Mouse (Mus musculus): ENCODE results near the gene Ubr1. TPM values are rescaled to one million over a fixed set of nuclear protein-coding genes. Genes with fewer than 3 reads are reported as not detected.
"Not testable (repeated sequence)": the region's sequence is repeated elsewhere in the genome, so short reads cannot be mapped to it uniquely, and the experiment has no call there.

The Ubr1 gene
- polyA plus RNA-seq, 1 experiment from 2014 or later, result 17.9 TPM

DNA sequence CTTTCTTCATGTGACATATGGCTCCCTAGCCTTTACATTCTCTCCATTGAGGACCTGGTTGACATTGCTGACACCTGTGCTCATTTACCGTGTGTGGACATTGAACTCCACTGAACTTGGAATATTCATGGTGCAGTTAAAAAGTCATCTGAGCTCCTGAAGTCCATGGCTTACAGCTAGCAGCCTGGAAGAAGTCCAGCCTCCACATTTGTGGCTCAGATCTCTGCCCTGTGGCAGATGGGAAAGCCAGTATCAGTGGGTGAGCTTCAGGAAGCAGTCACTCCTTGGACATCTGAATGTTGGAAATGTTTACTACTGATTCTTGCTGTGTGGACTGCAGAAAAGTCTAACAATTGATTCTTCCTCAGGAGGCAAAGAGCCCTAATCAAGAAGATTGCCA, 36.5 kb upstream of the Ubr1 start:
- Histone ChIP-seq H3K27me3 (ENCODE audit: control insufficient read depth, insufficient read depth, low read length) (no peaks in the 10 kb centered on the region), H3K9me3 (replicated peaks; ENCODE audit: control insufficient read depth, low read length) (no peaks in the 10 kb centered on the region), H3K4me2 (ENCODE audit: low read depth, low read length) (no peak overlapping the region), H3K4me3 (ENCODE audit: low read depth, low read length) (no peak overlapping the region), H3K27ac (replicated peaks; ENCODE audit: low read depth, low read length) (no peak overlapping the region), H3K36me3 (replicated peaks; ENCODE audit: control insufficient read depth, insufficient read depth, low read depth, low read length) (no peaks in the 10 kb centered on the region), H3K9ac (replicated peaks; ENCODE audit: low read length) (no peak overlapping the region), H3K4me1 (ENCODE audit: control insufficient read depth, insufficient read depth, low read length) (no peaks in the 10 kb centered on the region)
- WGBS, result 81% methylated on average over 1 of the region's 1 CpGs
- DNase-seq (ENCODE audit: low spot score) (no peak), ATAC-seq (replicated peaks; ENCODE audit: insufficient number of reproducible peaks, low FRiP score, low TSS enrichment, low read depth) (no peak)

DNA sequence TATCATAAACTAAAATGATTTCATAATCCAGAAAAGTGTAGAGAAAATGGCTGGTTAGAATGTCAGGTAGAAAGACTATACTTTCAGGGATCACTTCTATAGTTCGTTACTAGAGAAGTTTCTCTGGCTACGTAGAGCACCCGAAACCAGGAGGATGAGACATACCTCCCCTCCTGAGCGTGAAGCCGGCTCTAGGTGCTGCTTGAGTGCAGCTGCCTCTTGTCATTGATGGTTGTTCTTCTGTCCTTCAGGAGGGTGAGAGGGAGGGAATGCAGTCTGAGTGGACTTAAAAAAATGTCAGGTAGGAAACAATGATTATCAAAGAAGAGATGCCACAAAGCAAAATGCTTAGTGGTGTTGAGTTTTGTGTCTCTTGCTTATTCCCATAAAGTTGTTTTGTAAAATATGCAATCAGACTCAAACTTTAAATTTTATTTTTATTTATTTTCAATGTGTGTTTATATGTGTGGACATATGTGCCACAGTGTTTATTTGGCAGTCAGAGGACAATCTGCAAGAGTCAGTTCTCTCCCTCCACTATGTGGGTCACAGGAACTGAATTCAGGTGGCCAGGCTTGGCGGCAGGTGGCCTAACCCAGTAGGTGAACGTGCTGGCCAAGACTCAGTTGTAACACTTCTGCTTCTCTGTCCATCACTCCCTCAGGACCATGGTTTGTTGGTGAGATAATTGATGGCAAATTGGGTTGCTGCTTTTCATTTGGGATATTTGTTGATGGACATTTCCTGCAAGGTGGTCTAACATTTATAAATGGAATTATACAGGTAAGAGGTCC, 33.7 kb upstream of the Ubr1 start:
- no peak overlapping the region for H3K4me2 ChIP-seq (ENCODE audit: low read depth, low read length)
- ATAC-seq (replicated peaks; ENCODE audit: insufficient number of reproducible peaks, low FRiP score, low TSS enrichment, low read depth) (no peak), DNase-seq (ENCODE audit: low spot score) (no peak)
- H3K9ac ChIP-seq (replicated peaks; ENCODE audit: low read length), result no peak overlapping the region
- no peaks in the 10 kb centered on the region for H3K4me1 ChIP-seq (ENCODE audit: control insufficient read depth, insufficient read depth, low read length)
- H3K36me3 ChIP-seq (replicated peaks; ENCODE audit: control insufficient read depth, insufficient read depth, low read depth, low read length), result no peaks in the 10 kb centered on the region
- WGBS, result 84% methylated on average over 7 of the region's 7 CpGs
- H3K4me3 ChIP-seq (ENCODE audit: low read depth, low read length), result no peak overlapping the region
- H3K9me3 ChIP-seq (replicated peaks; ENCODE audit: control insufficient read depth, low read length), result no peaks in the 10 kb centered on the region
- H3K27me3 ChIP-seq (ENCODE audit: control insufficient read depth, insufficient read depth, low read length), result no peaks in the 10 kb centered on the region
- H3K27ac ChIP-seq (replicated peaks; ENCODE audit: low read depth, low read length), result no peak overlapping the region

DNA sequence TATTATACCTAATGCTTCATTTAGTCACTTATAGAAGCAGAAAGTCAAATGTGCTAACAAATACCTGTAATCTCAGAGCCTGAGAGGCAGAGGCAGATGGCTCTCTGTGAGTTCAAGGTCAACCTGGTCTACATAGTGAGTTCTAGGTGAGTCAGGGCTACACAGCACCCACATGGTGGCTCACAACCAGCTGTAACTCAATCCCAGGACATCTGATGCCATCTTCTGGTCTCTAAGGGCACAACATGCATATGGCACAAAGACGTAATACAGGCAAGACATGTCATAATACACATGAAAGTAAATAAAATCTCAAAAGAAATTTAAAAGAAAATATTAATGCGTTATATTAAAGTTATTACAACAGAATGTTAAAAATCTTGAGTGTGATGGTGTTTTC, 33.1 kb upstream of the Ubr1 start:
- ATAC-seq (replicated peaks; ENCODE audit: insufficient number of reproducible peaks, low FRiP score, low TSS enrichment, low read depth), result no peak
- Histone ChIP-seq H3K36me3 (replicated peaks; ENCODE audit: control insufficient read depth, insufficient read depth, low read depth, low read length) (no peaks in the 10 kb centered on the region), H3K4me1 (ENCODE audit: control insufficient read depth, insufficient read depth, low read length) (no peaks in the 10 kb centered on the region), H3K27ac (replicated peaks; ENCODE audit: low read depth, low read length) (no peak overlapping the region), H3K4me3 (ENCODE audit: low read depth, low read length) (no peak overlapping the region), H3K27me3 (ENCODE audit: control insufficient read depth, insufficient read depth, low read length) (no peaks in the 10 kb centered on the region), H3K4me2 (ENCODE audit: low read depth, low read length) (no peak overlapping the region), H3K9me3 (replicated peaks; ENCODE audit: control insufficient read depth, low read length) (no peaks in the 10 kb centered on the region), H3K9ac (replicated peaks; ENCODE audit: low read length) (no peak overlapping the region)
- no peak for DNase-seq (ENCODE audit: low spot score)
- 64% methylated on average over 2 of the region's 2 CpGs for WGBS

DNA sequence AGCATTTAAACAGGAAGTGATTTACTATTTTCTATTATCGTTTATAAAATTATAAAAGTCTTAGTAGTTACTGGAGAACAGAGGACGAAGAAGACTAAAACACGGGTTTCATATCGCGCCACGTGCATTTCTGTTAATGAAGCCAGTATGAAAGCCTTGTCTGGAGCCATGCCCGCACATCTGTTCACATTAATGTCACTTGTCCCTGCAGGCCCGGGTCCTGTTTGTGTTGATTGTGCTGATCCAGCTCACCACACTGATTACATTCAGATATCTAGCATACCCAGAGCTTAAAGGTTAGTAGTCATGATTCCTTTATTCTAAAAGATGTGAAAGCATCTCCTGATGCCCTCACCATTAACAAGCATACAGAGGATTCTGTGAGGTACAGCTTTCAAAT, 28.3 kb upstream of the Ubr1 start:
- 85% methylated on average over 8 of the region's 8 CpGs for WGBS
- Histone ChIP-seq H3K4me1 (ENCODE audit: control insufficient read depth, insufficient read depth, low read length) (no peaks in the 10 kb centered on the region), H3K9ac (replicated peaks; ENCODE audit: low read length) (no peak overlapping the region), H3K4me2 (ENCODE audit: low read depth, low read length) (no peak overlapping the region), H3K27ac (replicated peaks; ENCODE audit: low read depth, low read length) (no peak overlapping the region), H3K27me3 (ENCODE audit: control insufficient read depth, insufficient read depth, low read length) (no peaks in the 10 kb centered on the region), H3K36me3 (replicated peaks; ENCODE audit: control insufficient read depth, insufficient read depth, low read depth, low read length) (no peaks in the 10 kb centered on the region), H3K4me3 (ENCODE audit: low read depth, low read length) (no peak overlapping the region), H3K9me3 (replicated peaks; ENCODE audit: control insufficient read depth, low read length) (no peaks in the 10 kb centered on the region)
- DNase-seq (ENCODE audit: low spot score), result no peak
- no peak for ATAC-seq (replicated peaks; ENCODE audit: insufficient number of reproducible peaks, low FRiP score, low TSS enrichment, low read depth)

DNA sequence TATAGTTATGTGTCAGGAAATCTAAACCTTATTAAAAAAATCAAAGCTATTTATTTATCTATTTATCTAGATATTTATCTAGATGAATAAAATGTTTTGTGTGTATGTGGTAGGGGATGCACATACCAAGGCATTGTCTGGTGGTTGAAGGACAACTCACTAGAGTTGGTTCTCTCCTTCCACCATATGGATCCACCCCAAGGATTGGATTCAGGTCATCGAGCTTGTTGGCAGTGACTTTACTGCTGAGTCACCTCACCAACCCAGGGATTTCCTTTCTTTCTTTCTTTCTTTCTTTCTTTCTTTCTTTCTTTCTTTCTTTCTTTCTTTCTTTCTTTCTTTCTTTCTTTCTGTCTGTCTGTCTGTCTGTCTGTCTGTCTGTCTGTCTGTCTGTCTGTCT, 26.1 kb upstream of the Ubr1 start:
- not testable (repeated sequence) for ATAC-seq (replicated peaks; ENCODE audit: insufficient number of reproducible peaks, low FRiP score, low TSS enrichment, low read depth); H3K4me1 ChIP-seq (ENCODE audit: control insufficient read depth, insufficient read depth, low read length)
- WGBS, result 70% methylated on average over 1 of the region's 1 CpGs

DNA sequence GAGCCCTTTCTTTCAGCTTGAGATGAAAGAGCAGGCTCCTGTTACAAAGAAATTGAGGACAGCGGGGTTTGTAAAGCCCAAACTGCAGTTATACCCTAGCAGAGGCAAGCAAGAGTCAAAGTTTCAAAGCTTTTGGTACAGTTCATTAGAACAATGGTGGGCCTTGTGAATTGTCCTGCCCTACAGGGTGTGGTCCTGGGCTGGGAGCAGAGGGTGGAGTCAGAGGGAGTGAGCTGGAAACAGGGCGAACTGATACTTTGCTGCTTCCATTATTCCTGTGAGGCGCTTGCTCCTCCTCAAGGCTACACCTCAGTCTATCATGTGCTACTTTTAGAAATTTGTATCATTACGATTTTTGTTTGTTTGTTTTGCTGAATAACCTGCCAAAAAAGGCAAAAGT, 20.7 kb upstream of the Ubr1 start:
- H3K4me2 ChIP-seq (ENCODE audit: low read depth, low read length), result no peak overlapping the region
- ATAC-seq (replicated peaks; ENCODE audit: insufficient number of reproducible peaks, low FRiP score, low TSS enrichment, low read depth) (no peak), DNase-seq (ENCODE audit: low spot score) (no peak)
- 63% methylated on average over 4 of the region's 4 CpGs for WGBS
- no peak overlapping the region for H3K9ac ChIP-seq (replicated peaks; ENCODE audit: low read length)
- H3K4me3 ChIP-seq (ENCODE audit: low read depth, low read length), result no peak overlapping the region
- H3K9me3 ChIP-seq (replicated peaks; ENCODE audit: control insufficient read depth, low read length), result no peaks in the 10 kb centered on the region
- no peaks in the 10 kb centered on the region for H3K36me3 ChIP-seq (replicated peaks; ENCODE audit: control insufficient read depth, insufficient read depth, low read depth, low read length)
- H3K27ac ChIP-seq (replicated peaks; ENCODE audit: low read depth, low read length), result no peak overlapping the region
- H3K27me3 ChIP-seq (ENCODE audit: control insufficient read depth, insufficient read depth, low read length), result no peaks in the 10 kb centered on the region
- no peaks in the 10 kb centered on the region for H3K4me1 ChIP-seq (ENCODE audit: control insufficient read depth, insufficient read depth, low read length)

More for the DNA sequence above, 26.1 kb upstream of the Ubr1 start:
- not testable (repeated sequence) for H3K4me3 ChIP-seq (ENCODE audit: low read depth, low read length); H3K27ac ChIP-seq (replicated peaks; ENCODE audit: low read depth, low read length); H3K36me3 ChIP-seq (replicated peaks; ENCODE audit: control insufficient read depth, insufficient read depth, low read depth, low read length); H3K9ac ChIP-seq (replicated peaks; ENCODE audit: low read length); H3K4me2 ChIP-seq (ENCODE audit: low read depth, low read length); H3K27me3 ChIP-seq (ENCODE audit: control insufficient read depth, insufficient read depth, low read length); DNase-seq (ENCODE audit: low spot score); H3K9me3 ChIP-seq (replicated peaks; ENCODE audit: control insufficient read depth, low read length)

DNA sequence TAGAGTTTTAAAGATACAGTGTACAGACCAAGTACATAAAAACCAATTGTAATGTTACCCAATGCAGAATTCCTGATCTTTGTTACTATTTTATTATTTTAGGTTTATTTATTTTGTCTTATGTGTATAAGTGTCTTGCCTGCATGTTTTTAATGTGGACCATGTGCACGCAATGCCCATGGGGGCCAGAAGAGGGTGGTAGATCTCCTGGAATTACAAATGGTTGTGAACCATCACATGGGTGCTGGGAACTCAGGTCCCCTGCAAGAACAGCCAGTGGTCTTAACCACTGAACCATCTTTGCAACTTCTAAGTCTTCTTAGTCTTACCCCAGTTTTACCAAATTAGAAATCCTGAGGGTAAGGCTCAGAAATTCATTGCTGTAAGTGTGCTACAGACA, 14.7 kb upstream of the Ubr1 start:
- H3K27ac ChIP-seq (replicated peaks; ENCODE audit: low read depth, low read length), result no peak overlapping the region
- H3K9me3 ChIP-seq (replicated peaks; ENCODE audit: control insufficient read depth, low read length), result no peaks in the 10 kb centered on the region
- H3K4me2 ChIP-seq (ENCODE audit: low read depth, low read length), result no peak overlapping the region
- no peaks in the 10 kb centered on the region for H3K4me1 ChIP-seq (ENCODE audit: control insufficient read depth, insufficient read depth, low read length)
- no peaks in the 10 kb centered on the region for H3K36me3 ChIP-seq (replicated peaks; ENCODE audit: control insufficient read depth, insufficient read depth, low read depth, low read length)
- H3K9ac ChIP-seq (replicated peaks; ENCODE audit: low read length), result no peak overlapping the region
- WGBS, result 90% methylated on average over 1 of the region's 1 CpGs
- no peak overlapping the region for H3K4me3 ChIP-seq (ENCODE audit: low read depth, low read length)
- DNase-seq (ENCODE audit: low spot score), result no peak
- no peaks in the 10 kb centered on the region for H3K27me3 ChIP-seq (ENCODE audit: control insufficient read depth, insufficient read depth, low read length)
- no peak for ATAC-seq (replicated peaks; ENCODE audit: insufficient number of reproducible peaks, low FRiP score, low TSS enrichment, low read depth)

DNA sequence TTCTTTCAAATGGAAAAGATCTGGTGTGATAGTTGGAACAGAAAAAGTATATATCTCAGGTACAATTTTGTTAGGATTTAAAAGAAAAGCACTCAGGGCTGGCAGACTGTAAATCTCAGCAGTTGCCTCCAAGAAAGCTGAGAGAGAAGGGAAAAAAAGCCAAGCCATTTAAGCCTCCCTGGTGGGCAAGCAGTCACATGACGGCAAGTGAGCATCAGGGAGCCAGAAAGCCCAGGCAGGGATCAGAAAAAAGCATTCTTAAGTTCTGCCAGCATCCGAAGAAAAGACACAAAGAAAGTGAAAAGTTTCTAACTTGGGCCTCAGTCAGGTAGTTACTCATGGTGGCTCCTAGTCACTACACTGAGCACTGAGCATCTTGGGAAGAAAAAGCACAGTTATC, 13.1 kb upstream of the Ubr1 start:
- Histone ChIP-seq H3K9me3 (replicated peaks; ENCODE audit: control insufficient read depth, low read length) (no peaks in the 10 kb centered on the region), H3K4me3 (ENCODE audit: low read depth, low read length) (no peak overlapping the region)

More for the DNA sequence above, 13.1 kb upstream of the Ubr1 start:
- Histone ChIP-seq H3K27me3 (ENCODE audit: control insufficient read depth, insufficient read depth, low read length) (no peaks in the 10 kb centered on the region), H3K9ac (replicated peaks; ENCODE audit: low read length) (no peak overlapping the region), H3K27ac (replicated peaks; ENCODE audit: low read depth, low read length) (no peak overlapping the region), H3K4me1 (ENCODE audit: control insufficient read depth, insufficient read depth, low read length) (no peaks in the 10 kb centered on the region), H3K36me3 (replicated peaks; ENCODE audit: control insufficient read depth, insufficient read depth, low read depth, low read length) (no peaks in the 10 kb centered on the region), H3K4me2 (ENCODE audit: low read depth, low read length) (no peak overlapping the region)
- ATAC-seq (replicated peaks; ENCODE audit: insufficient number of reproducible peaks, low FRiP score, low TSS enrichment, low read depth) (no peak), DNase-seq (ENCODE audit: low spot score) (no peak)
- 13% methylated on average over 2 of the region's 2 CpGs for WGBS
